Mouse (Mus musculus): ENCODE results near the gene Gm13023.
"Not testable (repeated sequence)": the region's sequence is repeated elsewhere in the genome, so short reads cannot be mapped to it uniquely, and the experiment has no call there.

Gm13023 gene

DNA sequence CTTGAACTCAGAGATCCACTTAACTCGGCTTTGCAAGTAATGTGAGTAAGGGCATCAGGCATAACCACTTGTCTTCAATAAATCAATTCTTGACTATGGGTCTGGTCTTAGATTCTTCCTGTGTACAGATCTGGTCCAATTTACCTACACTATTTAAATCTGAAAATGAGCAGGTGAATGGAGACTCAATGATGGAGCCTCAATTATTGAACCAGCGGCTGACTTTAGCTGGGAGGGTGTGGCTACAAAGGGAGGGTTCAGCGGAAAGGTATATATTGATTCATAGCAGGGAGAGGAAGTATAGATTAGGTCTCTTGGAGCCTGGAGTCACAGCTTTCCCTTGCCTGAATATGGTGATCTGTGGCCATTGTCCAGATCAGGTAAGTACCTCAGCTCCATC lies at the start of gene Gm13023:
TSS of gene Gm13023 (plus strand) at position 301 of the 400 bp plus-strand sequence.
- DNase-seq (ENCODE audit: low spot score), result not testable (repeated sequence)

DNA sequence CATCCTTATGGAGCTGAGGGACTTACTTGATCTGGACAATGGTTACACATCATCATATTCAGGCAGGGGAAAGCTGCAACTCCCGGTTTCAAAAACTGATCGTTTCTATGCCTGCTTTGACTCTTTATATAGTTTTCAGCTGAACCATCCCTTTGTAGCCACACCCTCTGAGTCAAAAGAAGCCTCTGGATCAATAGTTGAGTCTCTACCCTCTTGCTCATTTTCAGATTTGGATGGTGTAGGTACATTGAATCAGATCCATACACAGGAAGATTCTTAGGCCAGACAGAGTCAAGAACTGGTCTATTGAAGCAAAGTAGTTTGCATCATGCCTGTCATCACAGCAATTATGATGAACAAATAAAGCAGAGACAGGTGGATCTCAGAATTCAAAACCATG lies 26.8 kb downstream of the Gm13023 start, which contains the start of gene Gm13084:
TSS of gene Gm13084 (minus strand) at position 101 of the 400 bp plus-strand sequence.
- DNase-seq (ENCODE audit: low spot score), result no peak
